Mouse (Mus musculus) brown adipose tissue, adult 24 weeks (tissue): ENCODE data around the gene Fzr1. TPM values are rescaled to one million over a fixed set of nuclear protein-coding genes. Genes with fewer than 3 reads are reported as not detected.

Source experiments
- H3K27ac ChIP-seq: fragments of 200-500 bp; replicated peaks from 2 replicates; pipeline ENCODE4 v1.5.1; 2012; ENCODE audit warnings: low read depth, mild to moderate bottlenecking, low read length
- H3K4me1 ChIP-seq: fragments of 200-500 bp; 2 replicates; pipeline ENCODE4 v1.6.1; 2012; ENCODE audit warnings: low read length, mixed read lengths; ENCODE audit not compliant: control insufficient read depth, insufficient read depth, insufficient read length
- H3K4me3 ChIP-seq: fragments of 200-500 bp; 2 replicates; pipeline ENCODE4 v1.5.1; 2012; ENCODE audit warnings: low read depth, mild to moderate bottlenecking, low read length, moderate library complexity; ENCODE audit not compliant: insufficient read depth
- polyA plus RNA-seq: library from polyadenylated mRNA; stranded (reverse); fragments of >200 nt; gene quantifications from 2 replicates; pipeline ENCODE4 v1.2.4, GENCODE M21; 2012; ENCODE audit not compliant: missing spikeins, insufficient read depth, insufficient read length

Gene Fzr1
- polyA plus RNA-seq, 1 experiment = 9.3 TPM

GRCm38 (mm10) chr10:81419111-81419928 is 41.0 kb upstream of the Fzr1 start:
- peaks cover 61% of the 10 kb centered on the region for H3K4me1 ChIP-seq
- no peak overlapping the region for H3K4me3 ChIP-seq
- peak overlapping the region; percentile 67 for H3K27ac ChIP-seq

- H3K27ac ChIP-seq = peak overlapping the region; percentile 67
- H3K4me1 ChIP-seq = peaks cover 65% of the 10 kb centered on the region
- H3K4me3 ChIP-seq = no peak overlapping the region
These were observed 40.1 kb upstream of the Fzr1 start for GRCm38 (mm10) chr10:81418216-81419070.

- H3K4me3 ChIP-seq = no peak overlapping the region
- H3K27ac ChIP-seq = peak overlapping the region; percentile 65
- peaks cover 71% of the 10 kb centered on the region for H3K4me1 ChIP-seq
These were observed 39.2 kb upstream of the Fzr1 start for GRCm38 (mm10) chr10:81417227-81418215.

GRCm38 (mm10) chr10:81416581-81417226 is 38.4 kb upstream of the Fzr1 start:
- Histone ChIP-seq H3K27ac (peak overlapping the region; percentile 37; the same call in 1 of the 2 replicates), H3K4me1 (peaks cover 73% of the 10 kb centered on the region), H3K4me3 (no peak overlapping the region; the same call in 1 of the 2 replicates)

GRCm38 (mm10) chr10:81415549-81416310 is 37.4 kb upstream of the Fzr1 start:
- H3K4me1 ChIP-seq = peaks cover 70% of the 10 kb centered on the region
- H3K27ac ChIP-seq = peak overlapping the region; percentile 74
- no peak overlapping the region for H3K4me3 ChIP-seq

GRCm38 (mm10) chr10:81415146-81415545 is 36.8 kb upstream of the Fzr1 start:
- no peak overlapping the region for H3K4me3 ChIP-seq
- peak overlapping the region; percentile 74 for H3K27ac ChIP-seq
- H3K4me1 ChIP-seq = peaks cover 73% of the 10 kb centered on the region

GRCm38 (mm10) chr10:81414682-81415081 is 36.4 kb upstream of the Fzr1 start:
- Histone ChIP-seq H3K4me3 (no peak overlapping the region), H3K27ac (peak overlapping the region; percentile 93), H3K4me1 (peaks cover 72% of the 10 kb centered on the region)

- H3K4me1 ChIP-seq = peaks cover 64% of the 10 kb centered on the region
- H3K4me3 ChIP-seq = peak overlapping the region; percentile 48
- H3K27ac ChIP-seq = peak overlapping the region; percentile 93
These were observed 35.3 kb upstream of the Fzr1 start for GRCm38 (mm10) chr10:81413310-81414261.

- peaks cover 67% of the 10 kb centered on the region for H3K4me1 ChIP-seq
- peak overlapping the region; percentile 89 for H3K27ac ChIP-seq
- H3K4me3 ChIP-seq = peak overlapping the region; percentile 4; the same call in 1 of the 2 replicates
These were observed 34.4 kb upstream of the Fzr1 start for GRCm38 (mm10) chr10:81412586-81413309.

- H3K27ac ChIP-seq = peak overlapping the region; percentile 89
- H3K4me3 ChIP-seq = no peak overlapping the region; the same call in 1 of the 2 replicates
- peaks cover 64% of the 10 kb centered on the region for H3K4me1 ChIP-seq
These were observed 33.4 kb upstream of the Fzr1 start for GRCm38 (mm10) chr10:81411471-81412400.

GRCm38 (mm10) chr10:81410981-81411380 is 32.7 kb upstream of the Fzr1 start:
- H3K4me3 ChIP-seq = no peak overlapping the region

More at GRCm38 (mm10) chr10:81410981-81411380, 32.7 kb upstream of the Fzr1 start:
- Histone ChIP-seq H3K27ac (peak overlapping the region; percentile 89), H3K4me1 (peaks cover 63% of the 10 kb centered on the region)
